Mouse (Mus musculus) ovary, postnatal 14 days (tissue): ENCODE measurements around the gene Scaf11.
"Not testable (repeated sequence)": the region's sequence is repeated elsewhere in the genome, so short reads cannot be mapped to it uniquely, and the experiment has no call there.

ENCODE experiments used
- DNase-seq: peaks from one replicate; pipeline ENCODE4 v3.0.0; 2022; ENCODE audit warnings: low spot score

The Scaf11 gene

GRCm38 (mm10) chr15:96465076-96465475 is 4.4 kb upstream of the Scaf11 start:
- no peak for DNase-seq

DNA sequence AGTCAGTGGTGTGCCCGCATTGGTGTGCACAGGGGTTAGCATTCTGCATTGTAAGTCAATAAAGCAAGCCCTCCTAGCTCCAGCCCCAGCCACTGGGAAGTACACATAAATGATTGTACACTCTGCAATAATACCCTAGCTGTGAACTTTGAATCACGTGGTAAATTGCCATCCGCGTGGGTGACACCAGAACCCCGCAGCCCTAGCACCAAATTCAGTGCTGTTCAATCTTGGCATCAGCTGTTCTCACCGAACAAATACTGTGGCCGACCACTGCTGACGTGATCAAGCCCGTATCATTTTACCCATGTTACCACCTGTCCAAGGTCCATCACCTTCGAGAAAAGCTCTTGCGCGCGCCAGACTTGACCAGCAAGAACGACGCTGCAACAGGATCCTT is 3.2 kb upstream of the Scaf11 start:
- DNase-seq = no peak

GRCm38 (mm10) chr15:96462611-96463010 is 2.0 kb upstream of the Scaf11 start:
- DNase-seq = no peak

DNA sequence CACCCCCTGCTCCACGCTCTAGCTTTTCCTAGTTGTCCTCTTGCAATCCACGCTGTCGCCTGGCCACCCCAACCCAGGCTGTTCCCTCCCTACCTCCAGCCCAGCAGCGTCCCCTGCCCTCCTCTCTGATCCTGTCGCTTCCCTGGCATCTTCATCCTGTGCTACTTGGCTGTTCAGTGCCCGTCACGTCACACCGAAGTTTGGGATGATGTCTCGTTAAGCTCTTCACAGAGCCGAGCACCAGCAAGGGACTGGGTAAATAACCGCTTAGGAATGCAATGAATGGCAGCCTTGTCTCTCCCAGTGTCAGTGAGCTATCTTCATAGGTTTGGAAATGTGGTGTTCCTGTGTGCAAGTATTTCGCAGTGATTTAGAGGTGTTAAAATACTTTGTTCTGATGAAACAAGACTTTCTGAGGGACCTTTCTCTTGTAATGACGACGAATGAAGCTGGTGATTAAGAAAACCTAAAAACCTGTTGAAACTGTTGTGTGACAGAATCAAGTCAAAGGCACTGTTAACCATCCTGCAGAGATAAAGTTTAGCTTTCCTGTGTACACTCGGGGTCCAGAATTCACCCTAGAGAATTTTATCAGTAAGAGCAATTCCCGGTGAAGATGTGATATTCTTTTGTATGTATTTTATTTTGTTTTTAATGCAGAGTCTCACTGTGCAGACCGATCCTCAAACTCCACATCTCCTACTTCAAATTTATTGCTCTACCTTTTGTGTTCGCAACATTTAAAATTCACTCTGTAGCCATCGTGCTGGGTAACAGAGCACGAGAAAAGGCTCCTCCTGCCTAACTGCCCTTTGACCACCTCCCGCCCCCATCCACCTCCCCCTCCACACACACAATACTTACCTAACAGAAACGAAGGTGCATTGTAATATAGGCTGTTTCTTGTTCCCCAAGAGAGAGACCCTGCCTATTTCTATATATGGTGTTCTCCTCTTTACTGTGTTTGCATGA is 1.2 kb upstream of the Scaf11 start:
- DNase-seq = no peak

DNA sequence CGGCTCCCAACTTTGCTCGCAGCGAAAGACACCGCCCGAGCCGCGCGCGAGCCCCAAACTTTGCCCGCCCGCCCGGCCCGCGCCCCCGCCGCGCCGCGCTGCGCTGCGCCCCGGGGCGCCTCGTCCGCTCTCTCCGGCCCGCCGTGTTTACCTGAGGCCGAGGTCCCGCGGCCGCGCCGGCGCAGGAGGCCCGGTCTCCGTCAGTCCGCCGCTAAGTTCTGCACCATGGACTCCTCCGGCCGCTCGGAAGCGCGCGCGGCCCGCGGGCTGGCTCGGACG is 253 bp downstream of the Scaf11 start:
- no peak for DNase-seq

DNA sequence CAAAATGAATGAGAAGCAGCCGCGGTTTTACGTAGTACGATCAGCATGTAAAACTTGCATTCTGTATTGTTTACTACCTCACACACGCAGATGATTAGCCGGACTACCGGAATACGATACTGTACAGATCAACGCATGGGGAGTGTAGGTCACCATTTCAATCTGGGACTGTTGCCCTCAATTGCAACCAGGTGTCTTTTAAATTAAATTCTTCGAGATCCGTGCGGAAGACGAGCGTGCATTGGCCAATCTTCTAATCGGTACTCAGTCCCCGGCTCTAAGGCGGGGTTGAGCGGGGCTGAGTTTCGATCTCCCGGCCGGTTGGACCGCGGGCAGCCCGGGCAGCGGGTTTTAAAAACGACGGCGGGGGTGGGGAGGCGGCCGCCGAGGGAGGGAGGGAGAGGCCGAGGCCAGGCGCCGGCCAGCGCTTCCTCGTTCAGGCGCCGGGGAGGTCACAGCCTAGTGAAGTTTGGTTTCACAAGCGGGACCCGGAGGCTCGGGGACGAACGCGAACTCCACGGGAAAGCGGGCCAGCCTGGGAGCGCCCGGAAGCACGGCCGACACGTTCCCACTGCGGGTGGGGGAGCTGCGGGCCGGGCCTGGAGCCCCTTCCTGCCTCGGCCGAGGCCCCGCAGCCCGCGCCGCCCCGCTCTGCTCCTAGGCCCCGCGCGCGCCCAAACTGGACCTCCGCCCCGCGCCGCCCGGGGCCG is 747 bp downstream of the Scaf11 start:
- DNase-seq = peak; percentile 40

DNA sequence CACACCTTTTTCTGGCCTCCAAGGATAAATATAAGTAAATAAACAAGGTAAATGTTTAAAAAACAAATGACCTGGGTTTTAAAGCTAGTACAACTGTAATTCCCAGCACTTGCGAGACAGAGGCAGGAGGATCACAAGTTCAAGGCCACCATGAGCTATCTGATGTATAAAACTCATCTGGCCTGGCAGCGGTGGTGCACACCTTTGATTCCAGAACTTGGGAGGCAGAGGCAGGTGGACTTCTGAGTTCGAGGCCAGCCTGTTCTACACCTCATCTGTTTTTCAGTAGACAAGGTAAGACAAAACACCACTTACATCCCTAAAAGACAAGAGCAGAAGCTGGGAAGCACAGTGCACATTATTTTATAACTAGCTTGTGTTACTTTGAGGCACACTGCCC is 2.4 kb downstream of the Scaf11 start:
- no peak for DNase-seq

GRCm38 (mm10) chr15:96457338-96457664 is 3.3 kb downstream of the Scaf11 start:
- no peak for DNase-seq

- DNase-seq = no peak
Observed at GRCm38 (mm10) chr15:96456651-96457337, 3.8 kb downstream of the Scaf11 start.

DNA sequence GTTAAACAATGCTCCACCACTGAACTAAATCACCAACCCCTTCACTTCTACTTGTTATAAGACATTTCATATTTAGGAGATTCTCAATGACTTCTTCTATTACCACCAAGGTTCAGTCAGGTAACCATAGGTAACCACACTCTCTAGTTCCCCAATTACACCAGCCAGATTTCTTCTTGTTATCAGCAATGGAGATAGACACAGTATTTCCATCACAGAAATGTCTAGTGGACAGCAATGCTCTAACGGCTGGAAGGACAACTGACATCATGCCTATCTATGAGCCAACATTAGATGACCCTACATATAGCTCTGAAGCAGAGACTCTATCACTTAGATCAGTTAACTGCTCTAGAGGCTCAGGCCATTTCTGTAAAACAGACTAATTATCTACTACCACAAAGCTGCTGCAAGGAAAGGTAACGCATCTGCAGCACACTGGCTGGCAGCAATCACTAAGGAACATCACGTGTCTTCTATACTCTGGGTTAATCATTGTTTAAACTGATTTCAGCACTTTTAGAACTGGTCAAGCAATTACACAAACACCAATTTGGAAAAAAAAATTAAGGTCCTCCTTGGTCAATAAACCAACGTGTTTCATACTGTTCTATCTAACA is 4.9 kb downstream of the Scaf11 start:
- DNase-seq = no peak

DNA sequence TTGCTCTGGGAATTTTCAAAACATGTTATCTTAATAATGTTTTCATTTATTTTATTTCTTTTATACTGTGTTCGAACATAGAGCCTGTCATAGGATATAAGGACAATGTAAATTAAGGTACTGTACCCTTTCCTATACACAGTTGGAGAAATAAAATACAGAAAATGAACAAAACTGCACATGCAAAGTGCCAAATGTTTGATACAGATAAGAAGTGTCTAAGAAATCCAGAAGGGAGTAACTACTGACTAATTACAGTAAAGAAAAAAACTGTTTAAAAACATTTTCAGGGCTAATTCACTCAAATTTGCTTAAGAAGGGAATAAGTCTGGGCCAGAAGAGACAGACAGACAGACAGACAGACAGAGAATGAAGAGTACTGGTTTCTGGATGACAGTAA is 7.3 kb downstream of the Scaf11 start:
- no peak for DNase-seq

- no peak for DNase-seq
Observed at GRCm38 (mm10) chr15:96448656-96449299, 11.9 kb downstream of the Scaf11 start.

DNA sequence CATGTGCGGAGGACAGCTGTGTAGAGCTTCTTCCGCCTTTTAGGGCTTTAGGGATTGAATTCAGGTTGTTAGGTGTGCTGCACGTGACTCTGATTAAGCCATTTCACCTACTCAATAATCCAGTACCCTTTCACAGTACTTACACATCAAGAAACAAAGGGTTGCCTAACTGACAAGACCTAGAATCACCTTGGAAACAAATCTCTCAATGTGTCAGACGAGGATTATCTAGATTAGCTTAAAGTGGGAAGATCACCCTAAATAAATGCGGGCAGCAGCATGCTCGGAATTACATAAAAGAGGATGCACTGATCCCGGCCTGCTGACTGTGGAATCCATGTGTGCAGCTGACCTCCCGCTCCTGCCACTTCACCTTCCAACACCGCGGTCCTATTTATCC is 13.9 kb downstream of the Scaf11 start:
- no peak for DNase-seq

DNA sequence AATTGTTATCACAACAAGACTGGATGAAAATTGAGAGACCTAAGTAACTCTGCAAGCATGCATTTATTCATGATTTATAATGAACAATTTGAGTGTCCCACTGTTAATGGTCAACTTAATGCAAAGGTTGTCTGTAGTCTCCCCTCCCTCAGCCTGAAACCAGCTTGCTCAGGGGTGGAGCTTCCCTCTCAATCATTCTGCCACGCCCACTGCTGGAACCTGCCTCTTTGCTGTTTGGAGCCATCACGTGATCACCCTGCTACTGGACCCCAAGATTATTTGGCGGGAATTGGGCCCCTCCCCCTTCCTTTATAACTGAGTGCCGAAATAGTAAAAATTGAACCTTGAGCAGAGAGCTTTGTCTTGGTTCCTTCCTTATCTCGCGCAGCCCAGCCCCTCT is 19.2 kb downstream of the Scaf11 start:
- DNase-seq = not testable (repeated sequence)

DNA sequence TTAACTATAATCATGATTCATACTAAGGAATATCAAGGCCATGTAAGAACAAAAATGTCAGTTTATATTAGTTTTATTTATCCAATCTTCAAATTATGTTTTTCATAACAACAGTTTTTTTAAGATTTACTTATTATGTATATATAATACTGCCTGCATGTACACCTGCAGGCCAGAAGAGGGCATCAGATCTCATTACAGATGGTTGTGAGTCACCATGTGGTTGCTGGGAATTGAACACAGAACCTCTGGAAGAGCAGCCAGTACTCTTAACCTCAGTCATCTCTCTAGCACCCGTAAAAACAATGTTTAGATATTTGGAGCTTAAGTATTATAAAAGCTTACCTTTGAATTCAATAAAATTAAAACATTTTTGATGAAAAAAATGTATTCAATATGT is 26.4 kb downstream of the Scaf11 start:
- no peak for DNase-seq

- DNase-seq = no peak
Observed at GRCm38 (mm10) chr15:96419920-96420319, 40.7 kb downstream of the Scaf11 start.

GRCm38 (mm10) chr15:96418161-96418560 is 42.5 kb downstream of the Scaf11 start:
- no peak for DNase-seq

- DNase-seq = no peak
Observed at GRCm38 (mm10) chr15:96408717-96409121, 51.9 kb downstream of the Scaf11 start.

DNA sequence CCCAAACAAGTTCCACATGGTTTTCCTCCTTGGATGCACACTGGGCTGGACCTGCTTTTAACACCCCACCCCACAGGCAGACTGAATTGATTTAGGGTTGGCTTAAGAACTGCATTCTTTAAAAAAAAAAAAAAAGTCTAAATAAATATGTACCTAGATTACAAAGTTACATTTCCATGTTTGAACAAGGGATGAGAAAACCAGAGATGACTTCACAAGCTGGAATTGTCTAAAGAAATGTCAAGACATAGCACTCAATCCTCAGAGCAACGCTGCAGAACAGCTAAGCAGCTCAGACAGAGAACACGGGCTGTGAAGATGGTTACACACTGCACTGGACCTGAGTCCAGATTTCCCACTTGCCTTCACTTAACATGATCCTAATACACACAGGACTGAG is 53.5 kb downstream of the Scaf11 start:
- no peak for DNase-seq

DNA sequence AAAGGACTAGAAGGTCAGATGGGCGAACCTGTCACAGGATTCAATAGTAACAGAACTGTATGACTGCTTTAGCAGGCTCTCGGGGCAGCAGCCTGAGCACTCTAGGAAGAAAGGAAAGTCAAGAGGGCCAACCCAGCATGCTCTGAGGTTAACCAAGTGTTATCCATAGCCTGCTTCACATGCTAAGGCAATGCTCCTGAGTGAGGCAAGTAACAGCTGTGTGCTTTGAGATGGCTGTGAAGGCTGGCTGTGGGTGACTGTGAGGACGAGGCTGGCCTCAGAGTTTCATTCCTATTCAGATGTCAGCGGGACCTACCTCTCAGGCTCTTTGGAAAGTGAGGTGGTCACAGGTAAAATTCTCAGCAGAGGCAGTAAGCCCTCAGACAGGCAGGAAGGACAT is 54.4 kb downstream of the Scaf11 start:
- no peak for DNase-seq

- no peak for DNase-seq
Observed at GRCm38 (mm10) chr15:96405548-96405947, 55.1 kb downstream of the Scaf11 start.

GRCm38 (mm10) chr15:96398333-96398732 is 62.3 kb downstream of the Scaf11 start:
- DNase-seq = no peak
